Mouse (Mus musculus): Measurements from ENCODE around the gene Rbm20. TPM values are rescaled to one million over a fixed set of nuclear protein-coding genes. Genes with fewer than 3 reads are reported as not detected.

The Rbm20 gene
- total RNA-seq, 2 experiments from 2014 or later: 175 to 184 TPM

GRCm38 (mm10) chr19:53716469-53716868, 39.4 kb downstream of the Rbm20 start:
- peak; percentile 62 to 82 for DNase-seq

- DNase-seq: no peak
Observed at GRCm38 (mm10) chr19:53717364-53717763, 40.3 kb downstream of the Rbm20 start.

DNA sequence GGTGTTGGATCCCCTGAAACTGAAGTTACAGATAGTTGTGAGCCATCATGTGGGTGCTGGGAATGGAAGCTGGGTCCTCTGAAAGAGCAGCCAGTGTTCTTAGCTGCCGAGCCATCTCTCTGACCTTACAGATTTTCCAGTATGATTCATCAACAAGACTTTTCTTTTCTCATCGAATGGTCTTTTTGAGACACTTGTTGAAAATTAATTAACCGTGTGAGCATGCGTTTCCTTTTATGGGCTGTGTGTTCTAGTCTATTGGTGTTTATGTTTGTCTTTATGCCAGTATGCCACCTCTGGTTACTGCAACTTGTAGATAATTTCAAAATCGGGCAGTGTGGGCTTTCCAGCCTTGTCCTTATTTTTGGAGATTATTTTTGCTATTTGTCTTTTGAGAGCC, 45.1 kb downstream of the Rbm20 start:
- no peak for DNase-seq

DNA sequence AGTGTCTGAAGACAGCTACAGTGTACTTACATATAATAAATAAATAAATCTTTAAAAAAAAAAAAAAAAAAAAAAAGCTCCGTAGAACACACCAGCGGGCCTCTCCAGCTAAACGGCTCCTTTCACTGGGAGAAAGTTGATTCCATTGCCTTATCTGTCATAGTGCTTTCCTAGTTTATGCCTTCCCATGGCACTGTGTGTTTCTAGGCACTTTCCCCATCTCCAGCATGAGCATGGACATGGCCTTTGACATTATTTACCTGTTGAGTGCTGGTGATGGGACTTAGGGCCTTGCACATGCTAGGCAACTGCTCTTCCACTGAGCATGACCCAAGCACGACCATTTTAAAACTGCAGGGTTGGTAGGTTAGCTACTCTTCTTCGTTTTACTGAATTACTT, 46.9 kb downstream of the Rbm20 start:
- no peak for DNase-seq

DNA sequence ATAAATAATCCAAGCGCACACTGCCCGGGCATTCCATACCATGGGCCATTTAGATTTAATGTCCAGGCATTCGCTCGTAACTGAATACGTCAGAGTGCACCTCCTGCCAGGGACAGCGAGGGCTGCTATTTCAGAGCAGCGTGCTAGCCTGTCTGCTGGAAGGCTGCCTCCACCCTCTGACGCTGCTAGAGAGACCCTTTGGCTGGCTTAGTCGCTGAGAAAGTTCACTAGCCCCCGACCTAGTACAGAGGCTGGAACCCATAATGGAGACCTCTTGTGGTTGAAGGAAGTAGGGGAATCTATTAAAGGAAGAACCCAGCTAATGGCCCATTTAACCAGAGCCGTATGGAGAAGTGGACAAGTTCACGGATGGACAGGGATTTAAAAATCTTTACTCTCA, 49.2 kb downstream of the Rbm20 start:
- DNase-seq: peak in 1 of 2 experiments; percentile 38

DNA sequence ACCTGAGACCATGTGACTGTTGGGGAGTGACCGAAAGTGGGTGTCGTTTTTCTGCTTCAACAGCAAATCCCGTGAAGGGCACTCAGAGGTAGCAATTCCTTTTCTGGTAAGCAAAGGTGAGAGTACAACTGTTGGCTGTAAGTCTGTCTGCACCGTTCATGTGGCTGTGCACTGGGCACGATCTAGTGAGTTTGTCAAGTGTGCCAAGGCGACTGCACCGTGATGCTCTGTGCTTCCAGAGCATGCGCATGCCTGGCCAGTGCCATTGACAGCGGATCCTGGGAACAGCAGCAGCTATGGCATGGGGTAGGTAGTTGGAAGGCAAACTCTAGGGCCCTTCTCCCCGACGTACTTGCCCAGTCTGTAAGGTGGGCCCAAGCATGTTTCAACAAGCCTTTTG, 49.6 kb downstream of the Rbm20 start:
- peak in 1 of 2 experiments; percentile 44 for DNase-seq

DNA sequence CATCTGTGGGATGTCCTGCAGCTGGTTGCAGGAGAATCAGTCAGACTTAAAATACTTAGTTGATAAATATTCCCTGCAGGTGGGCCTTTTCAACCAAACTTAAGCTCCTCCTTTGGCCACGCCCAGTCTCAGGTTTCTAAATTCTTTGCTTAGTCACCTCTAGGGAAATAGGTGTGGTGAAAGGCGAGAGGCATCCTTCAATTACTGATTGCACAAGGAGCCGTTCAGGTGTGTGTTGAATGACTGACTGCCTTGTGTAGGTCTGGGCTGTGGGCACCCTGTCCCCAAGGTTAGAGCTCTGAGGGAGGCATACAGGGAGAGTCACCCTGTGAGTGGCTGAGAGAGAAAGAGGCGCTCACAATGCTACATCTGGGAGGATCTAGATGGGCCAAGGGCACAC, 50.2 kb downstream of the Rbm20 start:
- DNase-seq: no peak

DNA sequence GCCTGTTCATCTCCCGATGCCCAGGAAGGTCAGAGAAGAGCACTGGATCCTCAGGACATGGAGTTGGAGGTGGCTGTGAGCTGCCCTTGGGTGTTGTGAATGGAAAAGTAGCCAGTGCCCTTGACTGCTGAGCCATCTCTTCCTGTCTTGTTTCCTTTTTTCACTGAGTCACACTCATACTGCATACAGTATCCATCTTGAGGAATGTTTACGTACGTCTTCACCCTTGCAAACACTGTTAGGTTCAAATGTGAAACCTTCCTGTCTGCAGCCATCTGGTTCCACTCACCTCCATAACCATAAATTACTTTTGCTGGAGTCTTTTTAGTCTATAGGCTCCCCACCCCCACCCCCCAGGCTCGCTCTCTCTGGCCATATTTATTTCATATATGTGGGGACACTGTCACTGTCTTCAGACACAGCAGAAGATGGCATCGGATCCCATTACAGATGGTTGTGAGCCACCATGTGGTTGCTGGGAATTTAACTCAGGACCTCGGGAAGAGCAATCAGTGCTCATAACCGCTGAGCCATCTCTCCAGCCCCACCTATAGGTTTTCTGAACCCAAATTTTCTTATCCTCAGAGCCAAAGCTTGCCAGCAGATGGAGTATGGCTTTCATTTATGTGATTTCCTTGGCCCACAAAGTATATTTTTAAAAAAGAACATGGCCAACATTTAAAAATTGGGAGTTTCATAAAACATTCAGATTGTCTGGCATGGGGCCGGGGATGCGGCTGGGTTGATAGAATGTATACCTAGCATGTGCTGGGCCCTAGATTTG, 51.0 kb downstream of the Rbm20 start:
- DNase-seq: peak in 1 of 2 experiments; percentile 12

GRCm38 (mm10) chr19:53729919-53730318, 52.8 kb downstream of the Rbm20 start:
- DNase-seq: peak; percentile 78 to 90

GRCm38 (mm10) chr19:53731761-53732201, 54.7 kb downstream of the Rbm20 start:
- DNase-seq: no peak

- DNase-seq: no peak
Observed at GRCm38 (mm10) chr19:53734845-53735244, 57.7 kb downstream of the Rbm20 start.

DNA sequence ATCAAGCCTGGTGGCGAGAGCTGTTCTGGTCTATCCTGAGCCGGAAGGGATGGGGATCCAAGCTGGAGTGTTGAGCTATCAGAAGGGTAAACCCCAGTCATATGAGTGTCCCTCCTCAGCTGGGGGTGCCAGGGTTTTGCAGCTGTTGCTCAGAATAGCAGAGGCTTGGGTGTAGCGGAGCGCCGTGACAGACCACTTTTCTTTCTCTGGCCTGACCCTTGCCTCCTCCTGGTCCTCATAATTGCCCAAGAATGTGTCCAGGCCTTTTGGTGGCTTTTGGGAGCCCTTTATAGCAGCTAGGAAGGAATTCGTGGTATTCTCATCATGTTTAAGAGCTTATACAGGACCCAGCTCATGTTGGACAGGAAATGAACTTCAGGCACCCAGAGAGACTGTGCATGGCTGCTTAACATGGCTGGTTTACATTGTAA, 61.6 kb downstream of the Rbm20 start:
- no peak for DNase-seq

DNA sequence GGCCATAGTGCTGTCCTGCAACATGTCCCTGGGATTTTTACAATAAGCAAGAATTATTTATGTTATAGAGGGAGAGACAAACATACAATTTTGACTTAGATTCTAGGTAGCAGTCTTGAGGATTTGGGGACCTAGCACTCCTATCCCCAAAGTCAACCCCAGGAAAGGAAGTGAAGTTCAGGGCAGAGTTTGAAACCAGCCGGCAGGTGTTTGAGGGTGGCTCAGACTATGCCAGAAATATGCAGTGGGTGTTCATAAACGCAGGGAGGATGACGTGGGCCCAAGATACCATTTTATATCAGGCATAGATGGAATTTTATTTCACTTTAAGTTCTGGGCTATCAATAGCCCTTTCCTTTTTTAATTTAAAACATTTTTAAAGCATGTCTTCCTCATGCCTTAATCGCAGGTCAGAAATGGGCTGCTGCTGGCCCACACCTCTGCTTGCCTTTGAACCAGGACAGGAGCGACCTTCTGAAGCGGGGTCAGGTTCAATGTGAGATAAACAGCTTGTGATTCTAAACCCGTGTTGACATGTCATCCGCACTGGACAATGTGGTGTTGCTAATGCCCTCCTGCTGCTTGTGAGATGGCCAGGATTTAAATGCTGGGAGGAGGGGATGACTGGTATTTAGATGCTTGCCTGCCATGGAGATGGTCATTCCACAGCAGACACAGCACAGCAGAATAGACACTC, 62.6 kb downstream of the Rbm20 start:
- DNase-seq: no peak

DNA sequence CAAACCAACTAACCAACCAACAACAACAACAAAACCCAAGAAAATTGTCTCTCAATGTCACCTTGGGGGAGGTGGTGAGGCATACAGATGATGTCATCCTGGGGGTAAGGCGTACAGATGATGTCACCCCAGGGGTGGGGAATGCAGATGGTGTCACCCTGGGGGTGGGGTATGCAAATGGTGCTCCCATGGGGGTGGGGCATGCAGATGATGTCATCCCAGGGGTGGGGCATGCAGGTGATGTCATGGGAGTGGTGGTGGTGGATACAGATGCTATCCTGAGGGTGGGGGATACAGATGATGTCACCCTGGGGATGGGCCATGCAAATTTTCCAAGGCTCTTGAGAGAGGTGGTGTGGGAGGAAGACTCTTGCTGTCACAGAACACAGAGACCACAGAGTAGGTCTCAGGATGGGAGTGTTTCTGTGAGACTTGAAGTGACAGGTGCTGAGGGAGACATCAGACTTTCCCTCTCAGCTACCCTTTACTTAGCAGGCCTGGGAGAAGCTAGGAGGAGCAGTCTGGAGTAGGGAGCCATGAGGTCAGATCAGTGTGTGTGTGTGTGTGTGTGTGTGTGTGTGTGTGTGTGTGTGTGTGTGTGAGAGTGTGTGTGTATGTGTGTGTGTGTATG, 63.8 kb downstream of the Rbm20 start:
- DNase-seq: no peak

GRCm38 (mm10) chr19:53741902-53742301, 64.8 kb downstream of the Rbm20 start:
- DNase-seq: no peak

DNA sequence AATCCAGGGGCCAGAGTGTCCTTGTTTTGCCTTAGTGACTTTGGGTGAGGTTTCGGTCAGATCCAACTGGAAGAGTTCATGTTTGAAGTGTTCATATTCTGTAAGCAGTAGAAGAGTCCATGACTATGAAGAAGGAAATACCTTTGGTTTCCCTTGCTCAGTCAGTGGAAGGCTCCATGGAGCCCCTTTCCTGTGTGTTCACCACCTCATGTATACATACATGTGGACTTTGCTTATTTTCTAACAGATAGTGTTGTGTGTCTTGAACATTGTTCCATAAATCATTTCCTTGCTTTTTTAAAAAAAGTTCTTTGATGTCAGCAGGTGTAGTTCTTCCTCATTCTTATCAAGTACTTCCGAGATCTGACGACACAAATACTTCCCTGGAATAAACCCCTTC, 68.2 kb downstream of the Rbm20 start:
- no peak for DNase-seq

GRCm38 (mm10) chr19:53746116-53746515, 69.0 kb downstream of the Rbm20 start:
- no peak for DNase-seq

- DNase-seq: no peak
Observed at GRCm38 (mm10) chr19:53748236-53748775, 71.2 kb downstream of the Rbm20 start.

DNA sequence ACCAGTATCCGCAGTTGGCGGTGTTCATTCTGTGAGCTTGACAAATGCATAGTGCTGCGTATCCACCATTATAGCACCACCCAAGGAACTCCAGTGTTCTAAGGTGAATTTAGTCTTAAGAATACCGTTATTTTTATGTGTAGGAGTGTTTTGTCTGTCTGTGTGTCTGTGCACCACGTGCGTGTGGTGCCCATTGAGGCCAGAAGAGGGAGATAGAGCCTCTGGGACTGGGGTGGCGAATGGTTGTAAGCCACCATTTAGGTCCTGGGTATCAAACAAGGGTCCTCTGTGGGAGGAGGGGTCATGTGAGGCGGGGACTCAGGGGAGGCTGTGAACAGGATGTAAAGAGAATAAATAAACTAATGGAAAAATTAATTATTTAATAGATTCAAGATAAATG, 72.2 kb downstream of the Rbm20 start:
- DNase-seq: no peak

GRCm38 (mm10) chr19:53751420-53752185, 74.5 kb downstream of the Rbm20 start:
- peak; percentile 51 to 68 for DNase-seq

- no peak for DNase-seq
Observed at GRCm38 (mm10) chr19:53752993-53753392, 75.9 kb downstream of the Rbm20 start.

- peak; percentile 61 to 64 for DNase-seq
Observed at GRCm38 (mm10) chr19:53754421-53754830, 77.3 kb downstream of the Rbm20 start.
